Mouse (Mus musculus) inflammation-experienced regulatory T-cells, adult 6 months (primary cell): ENCODE results near the gene Gbe1. TPM values are rescaled to one million over a fixed set of nuclear protein-coding genes. Genes with fewer than 3 reads are reported as not detected.

Experiments used
- ATAC-seq: one replicate; pipeline ENCODE4 v1.8.0; 2017
- polyA plus RNA-seq, 3 experiments: library from polyadenylated mRNA; unstranded; fragments of 100-300 nt; shearing (Covaris generic); gene quantifications; one replicate each; pipeline ENCODE4 v1.2.1; 2017

Gbe1 gene
- polyA plus RNA-seq, 3 experiments from 2014 or later = 11.1 to 15.4 (median 14.5) TPM

GRCm38 (mm10) chr16:70358326-70358725 lies 44.6 kb downstream of the Gbe1 start:
- ATAC-seq = no peak

DNA sequence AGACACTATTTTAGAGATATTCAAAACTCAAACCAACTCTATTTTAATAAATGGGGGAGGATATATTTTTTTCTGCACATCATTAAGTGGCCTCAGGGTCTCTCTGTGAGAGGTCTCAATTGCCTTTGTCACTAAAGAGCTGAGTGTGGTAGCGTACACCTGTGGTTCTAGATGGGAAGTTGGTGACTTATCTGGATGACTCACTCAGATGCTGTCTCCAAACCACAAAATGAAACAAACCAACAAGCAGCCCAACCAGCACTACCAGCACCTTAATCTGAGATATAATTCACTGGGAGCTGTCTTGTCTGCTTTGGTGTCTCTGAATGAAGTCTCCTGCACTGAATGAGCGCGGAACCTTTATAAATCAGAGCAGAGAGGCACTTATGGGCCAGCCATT lies 51.5 kb downstream of the Gbe1 start:
- ATAC-seq = peak; percentile 65

DNA sequence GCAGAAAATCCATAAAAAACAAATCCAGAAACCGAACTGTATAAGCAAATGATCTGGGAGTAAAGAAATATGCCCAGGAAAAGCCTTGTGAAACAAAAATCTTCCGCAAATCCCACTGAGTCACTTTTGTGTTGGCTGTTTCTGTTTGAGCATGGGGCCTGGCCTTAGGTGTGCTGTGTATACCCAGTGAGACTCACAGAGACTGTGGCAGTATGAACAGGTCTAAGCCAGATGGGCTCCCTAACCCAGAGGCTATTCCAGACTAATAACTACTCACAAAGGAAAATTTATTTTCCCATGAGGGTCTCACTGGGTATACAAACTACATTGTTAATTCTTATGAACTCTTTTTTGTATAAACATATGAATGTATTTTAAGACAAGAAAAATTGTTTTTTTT lies 67.3 kb downstream of the Gbe1 start:
- no peak for ATAC-seq

GRCm38 (mm10) chr16:70385494-70385893 lies 71.7 kb downstream of the Gbe1 start:
- ATAC-seq = no peak

DNA sequence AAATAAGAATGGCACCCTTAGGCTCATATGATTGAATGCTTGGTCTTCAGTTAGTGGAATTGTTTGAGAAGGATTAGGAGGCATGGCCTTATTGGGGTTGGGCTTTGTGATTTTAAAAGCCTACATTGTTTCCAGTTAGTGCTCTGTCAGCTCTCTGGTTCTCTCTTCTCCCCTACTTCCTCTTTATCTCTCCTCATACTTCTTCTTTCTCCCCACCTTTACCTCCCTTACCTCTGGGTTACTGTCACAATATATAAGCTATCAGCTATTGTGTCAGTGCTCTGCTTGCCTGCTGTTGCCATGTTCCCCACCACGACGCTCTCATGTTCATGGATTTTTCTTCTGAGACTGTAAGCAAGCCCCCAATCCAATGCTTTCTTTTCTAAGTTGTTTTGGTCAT lies 73.6 kb downstream of the Gbe1 start:
- no peak for ATAC-seq

DNA sequence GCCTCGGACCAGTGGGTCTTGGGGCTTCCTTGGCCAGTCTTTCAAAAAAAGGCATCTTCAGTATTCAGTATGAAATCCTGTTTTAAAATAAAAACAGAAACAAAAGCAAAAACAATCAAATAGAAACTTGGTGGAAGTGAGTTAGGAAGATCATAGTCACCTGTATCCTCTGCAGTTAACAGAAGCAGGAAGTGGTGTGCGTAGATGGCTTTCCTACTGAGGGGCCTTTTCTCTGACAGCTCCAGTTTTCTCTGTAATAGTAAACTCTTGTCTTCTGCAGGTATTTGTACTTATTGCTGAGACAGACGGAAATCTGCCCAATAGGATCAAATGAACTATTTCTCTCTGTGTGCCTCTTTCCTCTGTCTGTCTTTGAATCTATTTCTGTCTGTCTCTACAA lies 81.5 kb downstream of the Gbe1 start:
- ATAC-seq = peak; percentile 93

GRCm38 (mm10) chr16:70407780-70408179 lies 94.0 kb downstream of the Gbe1 start:
- peak; percentile 51 for ATAC-seq

- ATAC-seq = peak; percentile 90
Observed at GRCm38 (mm10) chr16:70421077-70421476, 107.3 kb downstream of the Gbe1 start.

- no peak for ATAC-seq
Observed at GRCm38 (mm10) chr16:70449520-70449919, 135.8 kb downstream of the Gbe1 start.

DNA sequence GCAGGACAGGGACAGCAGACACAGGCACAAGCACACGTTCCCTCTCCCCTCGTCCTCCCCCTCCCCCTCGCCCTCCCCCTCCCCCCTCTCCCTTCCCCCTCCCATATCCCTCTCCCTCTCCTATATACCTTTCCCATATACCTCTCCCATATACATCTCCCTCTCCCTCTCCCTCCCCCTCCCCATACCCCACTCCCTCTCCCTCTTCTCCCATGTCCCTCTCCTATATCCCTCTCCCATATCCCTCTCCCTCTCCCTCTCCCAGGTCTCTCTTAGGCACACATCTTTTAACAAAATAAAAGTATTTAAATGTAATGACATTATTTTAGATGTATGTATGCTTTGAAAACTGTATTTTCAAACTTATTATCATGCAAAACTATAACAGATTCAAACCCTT lies 161.8 kb downstream of the Gbe1 start:
- ATAC-seq = no peak

DNA sequence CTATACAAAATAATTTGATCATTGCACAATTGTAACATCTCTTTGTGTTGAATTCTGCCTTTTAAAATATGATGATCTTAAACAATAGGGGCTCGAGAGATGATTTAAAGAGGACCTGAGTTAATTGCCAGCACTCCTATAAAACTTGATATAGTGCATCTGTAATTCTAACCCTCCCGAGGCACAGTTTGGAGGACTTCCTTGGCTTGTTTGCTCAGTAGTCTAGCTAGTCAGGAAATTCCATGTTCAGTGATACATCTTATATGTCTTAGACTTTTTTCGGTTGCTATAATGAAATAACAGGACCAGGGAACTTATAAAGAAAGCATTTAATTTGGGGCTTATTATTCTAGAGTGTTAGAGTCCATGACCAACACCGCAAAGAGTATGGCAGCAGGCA lies 162.4 kb downstream of the Gbe1 start:
- no peak for ATAC-seq

GRCm38 (mm10) chr16:70480494-70480893 lies 166.7 kb downstream of the Gbe1 start:
- ATAC-seq = no peak

GRCm38 (mm10) chr16:70506457-70506856 lies 192.7 kb downstream of the Gbe1 start:
- no peak for ATAC-seq

DNA sequence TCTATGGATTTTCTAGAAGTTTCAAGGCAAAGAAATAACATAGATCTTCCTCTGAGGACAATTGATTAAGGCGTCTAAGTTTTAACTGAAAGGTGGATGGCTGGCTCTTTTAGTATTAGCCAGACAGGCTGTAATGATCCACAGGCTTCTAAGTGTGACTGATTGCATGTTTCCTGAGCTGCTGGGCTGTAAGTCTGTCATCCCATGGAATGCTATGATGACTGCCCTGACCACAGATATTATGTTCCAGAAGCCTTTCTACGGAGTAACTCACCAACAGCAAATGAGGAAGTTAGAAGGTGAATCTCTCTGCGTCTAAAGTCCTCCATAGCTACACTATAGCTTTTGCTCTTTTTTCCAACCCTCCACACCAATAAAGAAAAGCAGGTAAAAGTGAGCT lies 197.2 kb downstream of the Gbe1 start:
- no peak for ATAC-seq

DNA sequence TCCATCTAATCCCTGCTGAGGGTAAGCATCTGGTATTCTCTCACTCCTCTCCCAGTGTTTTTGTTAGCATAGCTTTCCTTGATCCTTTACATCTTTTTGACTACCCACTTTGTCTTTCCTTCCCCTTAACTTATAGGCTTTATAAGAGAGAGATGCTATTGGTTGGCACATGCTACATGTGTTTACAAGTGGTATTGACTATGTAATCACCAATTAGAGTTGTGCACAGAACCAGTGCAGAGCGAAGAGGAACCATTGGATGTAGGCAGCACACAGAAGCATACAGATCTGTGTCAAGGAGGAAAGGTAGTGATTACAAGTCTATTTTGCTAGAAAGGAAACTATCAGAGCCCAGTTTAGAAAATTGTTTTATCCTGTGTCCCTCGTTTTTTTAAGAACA lies 209.1 kb downstream of the Gbe1 start:
- no peak for ATAC-seq

GRCm38 (mm10) chr16:70523566-70523965 lies 209.8 kb downstream of the Gbe1 start:
- ATAC-seq = no peak

GRCm38 (mm10) chr16:70524273-70524672 lies 210.5 kb downstream of the Gbe1 start:
- ATAC-seq = no peak

- ATAC-seq = no peak
Observed at GRCm38 (mm10) chr16:70527224-70527623, 213.5 kb downstream of the Gbe1 start.

GRCm38 (mm10) chr16:70535224-70535623 lies 221.5 kb downstream of the Gbe1 start:
- no peak for ATAC-seq

- no peak for ATAC-seq
Observed at GRCm38 (mm10) chr16:70550835-70551234, 237.1 kb downstream of the Gbe1 start.

DNA sequence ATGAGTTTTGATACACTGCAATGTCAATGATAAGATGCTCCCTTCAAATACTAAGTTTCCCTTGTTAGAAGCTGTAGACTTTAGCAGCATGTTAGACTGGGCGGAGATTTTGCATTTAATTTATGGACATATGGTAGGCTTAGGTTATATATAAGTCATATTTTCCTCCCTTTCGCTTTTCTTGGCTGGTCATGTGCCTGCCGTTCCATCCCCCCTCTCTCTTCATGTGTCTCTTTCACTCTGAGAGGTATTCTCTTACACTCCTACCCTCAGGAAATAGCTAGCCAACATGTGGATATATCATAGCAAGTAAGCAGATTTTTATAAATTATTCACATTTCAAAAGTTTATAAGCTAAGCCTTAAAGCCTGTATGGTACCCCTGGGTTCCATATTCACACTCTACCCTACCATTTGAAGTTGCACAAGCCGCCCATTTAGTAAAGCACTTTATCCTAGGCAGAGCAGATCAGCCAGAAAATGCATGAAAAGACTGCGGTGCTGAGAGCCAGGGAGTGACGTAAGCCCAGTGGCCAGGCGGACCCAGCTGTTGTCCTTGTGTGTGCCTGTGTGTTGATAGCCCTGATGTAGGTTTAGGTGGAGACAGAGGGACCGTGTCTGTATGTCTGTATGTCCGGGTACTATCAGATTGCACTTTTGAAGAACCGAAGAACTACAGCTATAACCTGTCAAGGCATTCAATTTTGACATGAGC lies 248.0 kb downstream of the Gbe1 start:
- no peak for ATAC-seq

- no peak for ATAC-seq
Observed at GRCm38 (mm10) chr16:70562574-70562973, 248.8 kb downstream of the Gbe1 start.

DNA sequence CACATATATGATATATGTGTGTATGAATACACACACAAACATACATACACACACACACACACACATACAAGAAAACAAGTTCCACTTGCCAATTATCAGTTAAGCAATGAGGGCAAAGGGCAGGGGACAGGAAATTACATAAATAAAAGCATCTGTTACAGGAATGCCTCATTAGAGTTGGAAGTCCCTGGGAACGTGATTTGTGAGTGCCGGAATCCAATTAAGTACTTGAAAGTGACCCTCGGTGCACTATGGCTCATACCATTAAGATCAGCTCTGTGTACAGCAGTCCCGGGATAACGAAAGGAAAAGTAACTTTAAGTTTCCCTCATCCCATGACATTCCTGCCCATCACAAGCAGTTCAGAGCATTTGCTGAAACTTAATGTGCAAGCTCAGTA lies 249.7 kb downstream of the Gbe1 start:
- no peak for ATAC-seq

GRCm38 (mm10) chr16:70568341-70569265 lies 254.9 kb downstream of the Gbe1 start:
- peak; percentile 65 for ATAC-seq
